Mouse (Mus musculus): ENCODE results near the gene Susd1.
"Not testable (repeated sequence)": the region's sequence is repeated elsewhere in the genome, so short reads cannot be mapped to it uniquely, and the experiment has no call there.

GRCm38 (mm10) chr4:59286351-59286750 lies 152.1 kb downstream of the Susd1 start:
- TF ChIP-seq POLR2A, CTCF (IDR thresholded peaks at IDR 0.05; ENCODE audit: insufficient read depth, low read depth, low read length): not testable (repeated sequence)
